Mouse (Mus musculus) lung, adult 2 months (tissue): ENCODE measurements at regions not wholly inside any gene's neighbourhood (a gene's known extent, or its start where the extent isn't known, plus 50 kb on each side); places are given as distances from the start of the nearest gene placed in this dataset.

Source experiments
- CTCF ChIP-seq: fragments of 200-500 bp; IDR thresholded peaks from 2 replicates; pipeline ENCODE4 v1.5.1; 2011; ENCODE audit warnings: mild to moderate bottlenecking, low read length, control low read depth; ENCODE audit not compliant: insufficient read depth
- POLR2A ChIP-seq: fragments of 200-500 bp; IDR thresholded peaks from 2 replicates; pipeline ENCODE4 v1.6.1; 2011; ENCODE audit warnings: low read depth, mild to moderate bottlenecking, control low read depth, low read length, borderline replicate concordance; ENCODE audit errors: extremely low read depth

DNA sequence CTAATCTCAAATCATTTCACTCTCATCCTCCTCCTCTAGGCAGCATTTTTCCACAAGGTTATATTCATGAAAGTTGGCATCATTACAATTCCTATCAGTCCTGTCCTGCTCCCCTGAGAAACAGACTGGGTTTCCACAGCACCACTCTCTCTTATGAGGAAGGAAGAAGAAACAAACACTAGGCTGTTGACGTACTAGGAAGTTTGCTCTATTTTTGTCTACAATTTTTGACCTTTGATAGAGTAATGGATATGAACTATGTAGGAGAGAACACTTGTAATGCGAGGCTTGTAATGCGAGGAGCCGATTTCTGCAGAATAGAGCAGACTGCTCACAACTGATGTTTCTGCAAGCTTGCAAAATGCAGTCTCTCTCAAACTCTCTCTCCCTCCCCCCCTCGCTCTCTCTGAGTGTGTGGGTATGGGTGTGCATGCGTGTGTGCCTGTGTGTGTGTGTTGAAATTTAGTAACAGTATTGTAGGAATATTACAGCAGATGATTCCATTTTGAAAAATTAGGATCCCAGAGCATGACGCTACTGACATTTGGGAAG lies 247.0 kb upstream of the Klf6 start:
- no peak for TF ChIP-seq CTCF
- TF ChIP-seq POLR2A = no peak
